Mouse (Mus musculus) CH12.LX (cell line): ENCODE results near the gene Angptl8. TPM values are rescaled to one million over a fixed set of nuclear protein-coding genes. Genes with fewer than 3 reads are reported as not detected.

Experiments
- DNase-seq: peaks from one replicate; pipeline ENCODE4 v3.0.0-alpha.2; 2013; ENCODE audit errors: extremely low read depth
- H3K27ac ChIP-seq: 2 replicates; pipeline ENCODE4 v1.5.1; 2012; ENCODE audit warnings: low read depth, mild to moderate bottlenecking, control low read depth, moderate library complexity; ENCODE audit not compliant: insufficient read depth
- H3K27me3 ChIP-seq: replicated peaks from 2 replicates; pipeline ENCODE3; 2012; ENCODE audit warnings: inconsistent platforms
- H3K36me3 ChIP-seq, 2 experiments: replicated peaks in 1 of 2; 2 replicates each; pipeline versions ENCODE3 to v1.6.1; 2012; ENCODE audit warnings: inconsistent platforms in 1 of 2, low read length in 1 of 2, mild to moderate bottlenecking in 1 of 2, mixed read lengths in 1 of 2, moderate library complexity in 1 of 2; ENCODE audit not compliant: control insufficient read depth in 1 of 2, insufficient read depth in 1 of 2
- H3K4me1 ChIP-seq, 2 experiments: 2 replicates each; pipeline ENCODE4 v1.6.1; 2012; ENCODE audit warnings: inconsistent platforms in 1 of 2, moderate library complexity in 1 of 2; ENCODE audit not compliant: insufficient read depth in 2 of 2, control insufficient read depth in 1 of 2
- H3K4me2 ChIP-seq: 2 replicates; pipeline ENCODE4 v1.6.1; 2012; ENCODE audit warnings: low read depth, mild to moderate bottlenecking, control low read depth; ENCODE audit not compliant: poor library complexity, insufficient read depth, severe bottlenecking
- H3K4me3 ChIP-seq, 3 experiments: fragments of 150-350 bp in 1 of 3; sonication (generic) in 1 of 3; replicated peaks in 1 of 3; 2 replicates each; pipeline versions ENCODE3 to v1.5.1; 2011 to 2012; ENCODE audit warnings: low read depth in 2 of 3, low read length in 2 of 3, mild to moderate bottlenecking in 2 of 3, moderate library complexity in 2 of 3, control low read depth in 1 of 3, improper control_type of control experiment in 1 of 3, inconsistent platforms in 1 of 3, mixed read lengths in 1 of 3; ENCODE audit not compliant: poor library complexity in 1 of 3
- H3K79me2 ChIP-seq: replicated peaks from 2 replicates; pipeline ENCODE4 v1.6.1; 2012; ENCODE audit warnings: mild to moderate bottlenecking, moderate library complexity; ENCODE audit not compliant: control insufficient read depth, poor library complexity, insufficient read depth, severe bottlenecking; ENCODE audit errors: extremely low read depth
- H3K9ac ChIP-seq: 2 replicates; pipeline ENCODE4 v1.6.1; 2012; ENCODE audit warnings: low read depth, mild to moderate bottlenecking, control low read depth, moderate library complexity; ENCODE audit not compliant: insufficient read depth
- H3K9me3 ChIP-seq: replicated peaks from 2 replicates; pipeline ENCODE3; 2012; ENCODE audit warnings: low read length, inconsistent platforms, mixed read lengths
- BHLHE40 ChIP-seq: IDR thresholded peaks from 2 replicates; pipeline ENCODE4 v1.6.1; 2011; ENCODE audit warnings: mild to moderate bottlenecking, low read depth, low read length, improper control_type of control experiment
- CHD1 ChIP-seq: IDR thresholded peaks from 2 replicates; pipeline ENCODE4 v1.6.1; 2012; ENCODE audit warnings: low read depth, low read length, improper control_type of control experiment, inconsistent platforms
- E2F4 ChIP-seq: IDR thresholded peaks from 2 replicates; pipeline ENCODE4 v1.6.1; 2011; ENCODE audit warnings: low read depth, low read length, improper control_type of control experiment; ENCODE audit not compliant: insufficient replicate concordance
- EP300 ChIP-seq: IDR thresholded peaks from 2 replicates; pipeline ENCODE4 v1.6.1; 2011; ENCODE audit warnings: low read length, improper control_type of control experiment
- ETS1 ChIP-seq: conservative IDR thresholded peaks from 2 replicates; pipeline ENCODE4 v1.6.1; 2012; ENCODE audit warnings: low read depth, mild to moderate bottlenecking, inconsistent platforms, low read length, improper control_type of control experiment, moderate library complexity
- GABPA ChIP-seq: IDR thresholded peaks from 2 replicates; pipeline ENCODE4 v1.6.1; 2012; ENCODE audit warnings: low read depth, low read length, improper control_type of control experiment, inconsistent platforms; ENCODE audit not compliant: insufficient replicate concordance
- HCFC1 ChIP-seq: IDR thresholded peaks from 2 replicates; pipeline ENCODE4 v1.6.1; 2012; ENCODE audit warnings: low read depth, mild to moderate bottlenecking, inconsistent platforms, low read length, improper control_type of control experiment
- IRF4 ChIP-seq: IDR thresholded peaks from 2 replicates; pipeline ENCODE4 v1.6.1; 2014; ENCODE audit warnings: low read depth, mild to moderate bottlenecking, inconsistent platforms, low read length, improper control_type of control experiment
- JUND ChIP-seq: conservative IDR thresholded peaks from 2 replicates; pipeline ENCODE4 v1.6.1; 2011; ENCODE audit warnings: low read depth, low read length, improper control_type of control experiment
- MAFK ChIP-seq: IDR thresholded peaks from 2 replicates; pipeline ENCODE4 v1.6.1; 2011; ENCODE audit warnings: low read length, improper control_type of control experiment; ENCODE audit not compliant: insufficient replicate concordance
- MAX ChIP-seq: IDR thresholded peaks from 2 replicates; pipeline ENCODE4 v1.6.1; 2011; ENCODE audit warnings: low read length, improper control_type of control experiment
- MEF2A ChIP-seq: IDR thresholded peaks from 2 replicates; pipeline ENCODE4 v1.6.1; 2014; ENCODE audit warnings: low read depth, mild to moderate bottlenecking, inconsistent platforms, low read length, improper control_type of control experiment, borderline replicate concordance
- MYC ChIP-seq: IDR thresholded peaks from 2 replicates; pipeline ENCODE4 v1.6.1; 2011; ENCODE audit warnings: low read depth, mild to moderate bottlenecking, improper control_type of control experiment, low read length
- NELFE ChIP-seq: IDR thresholded peaks from 2 replicates; pipeline ENCODE4 v1.6.1; 2011; ENCODE audit warnings: low read depth, low read length, improper control_type of control experiment
- NRF1 ChIP-seq: IDR thresholded peaks from 2 replicates; pipeline ENCODE4 v1.6.1; 2014; ENCODE audit warnings: low read depth, mild to moderate bottlenecking, inconsistent platforms, low read length, improper control_type of control experiment, moderate library complexity
- PAX5 ChIP-seq: IDR thresholded peaks from 2 replicates; pipeline ENCODE4 v1.6.1; 2012; ENCODE audit warnings: low read length, inconsistent platforms, mixed read lengths
- POLR2A ChIP-seq: IDR thresholded peaks from 2 replicates; pipeline ENCODE4 v1.6.1; 2011; ENCODE audit warnings: low read depth, mild to moderate bottlenecking, improper control_type of control experiment, low read length
- RCOR1 ChIP-seq: conservative IDR thresholded peaks from 2 replicates; pipeline ENCODE4 v1.6.1; 2012; ENCODE audit warnings: low read depth, mild to moderate bottlenecking, inconsistent platforms, low read length, improper control_type of control experiment
- SIN3A ChIP-seq: IDR thresholded peaks from 2 replicates; pipeline ENCODE4 v1.6.1; 2012; ENCODE audit warnings: low read length, improper control_type of control experiment, inconsistent platforms
- TBP ChIP-seq: conservative IDR thresholded peaks from 2 replicates; pipeline ENCODE4 v1.6.1; 2011; ENCODE audit warnings: low read depth, low read length, improper control_type of control experiment
- UBTF ChIP-seq: IDR thresholded peaks from 2 replicates; pipeline ENCODE4 v1.6.1; 2012; ENCODE audit warnings: low read depth, mild to moderate bottlenecking, inconsistent platforms, low read length, improper control_type of control experiment, moderate library complexity
- USF1 ChIP-seq: IDR thresholded peaks from 2 replicates; pipeline ENCODE4 v1.6.1; 2014; ENCODE audit warnings: low read depth, mild to moderate bottlenecking, inconsistent platforms, low read length, improper control_type of control experiment
- ZKSCAN1 ChIP-seq: IDR thresholded peaks from 2 replicates; pipeline ENCODE4 v1.6.1; 2012; ENCODE audit warnings: low read depth, inconsistent platforms, low read length, improper control_type of control experiment, borderline replicate concordance
- ZMIZ1 ChIP-seq: IDR thresholded peaks from 2 replicates; pipeline ENCODE4 v1.6.1; 2012; ENCODE audit warnings: low read depth, mild to moderate bottlenecking, inconsistent platforms, low read length, improper control_type of control experiment
- ZNF384 ChIP-seq: IDR thresholded peaks from 2 replicates; pipeline ENCODE4 v1.6.1; 2012; ENCODE audit warnings: low read depth, low read length, improper control_type of control experiment, inconsistent platforms
- dilution Hi-C: fragments of 300-500 bp; cut with MboI; formaldehyde crosslinking; loops from 2 replicates; pipeline ENCODE4 v1.14.3; 2020; ENCODE audit warnings: low sequenced_read_pairs; ENCODE audit not compliant: extremely low pct_unique_long_range_greater_than_20kb, extremely low pct_ligation_motif_present
- in situ Hi-C: fragments of 300-500 bp; cut with MboI; formaldehyde crosslinking; loops from 3 replicates; pipeline ENCODE4 v1.14.3; 2019; ENCODE audit warnings: low sequenced_read_pairs, low pct_ligation_motif_present, low pct_unique_long_range_greater_than_20kb, mixed read lengths
- polyA plus RNA-seq: library from polyadenylated mRNA; unstranded; fragments of >175 nt; gene quantifications from 2 replicates; pipeline ENCODE4 v1.2.1, GENCODE M21; 2012; ENCODE audit warnings: low read depth; ENCODE audit not compliant: insufficient read length
- total RNA-seq, 2 experiments: library from RNA; depleted of rRNA; stranded (reverse); fragments of 300-350 nt in 1 of 2; fragments of >200 nt in 1 of 2; gene quantifications; 2 replicates each; pipeline ENCODE4 v1.2.3; 2012 to 2014

Gene Angptl8
- total and polyA plus RNA-seq, 3 experiments: not detected

DNA sequence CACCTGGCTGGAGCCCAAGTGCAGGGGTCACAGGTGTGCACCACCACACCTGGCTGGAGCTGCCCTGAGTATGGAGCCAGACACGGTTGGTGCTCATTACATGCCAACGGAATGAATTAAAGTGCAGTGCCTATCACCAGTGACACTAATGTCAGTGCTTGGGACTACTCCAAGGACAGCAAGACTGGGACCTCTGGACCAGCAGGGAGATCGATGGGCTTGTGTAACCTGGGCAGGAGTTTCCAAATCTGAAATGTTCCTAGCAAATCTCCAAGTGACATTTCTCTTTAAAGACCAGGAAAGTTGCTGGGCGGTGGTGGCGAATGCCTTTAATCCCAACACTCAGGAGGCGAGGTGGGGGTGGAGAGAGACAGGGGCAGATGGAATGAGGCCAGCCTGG lies 12.6 kb upstream of the Angptl8 start:
- no peak overlapping the region for H3K4me2 ChIP-seq
- peaks cover 0 to 1% of the 10 kb centered on the region in 2 experiments for H3K36me3 ChIP-seq
- no peak overlapping the region for H3K9ac ChIP-seq
- no peak for DNase-seq
- H3K27ac ChIP-seq: no peak overlapping the region
- H3K4me1 ChIP-seq: 0 out of 4 replicates have a peak, but pooled peaks cover 0 to 3% of the 10 kb centered on the region in 2 experiments
- in situ Hi-C loops (no loop called here), dilution Hi-C loops (no loop called here)
- H3K79me2 ChIP-seq: no peaks in the 10 kb centered on the region
- H3K4me3 ChIP-seq: no peak overlapping the region
- TF ChIP-seq USF1: no peak
- no peak for TF ChIP-seq RCOR1
- no peak for TF ChIP-seq NRF1
- TF ChIP-seq BHLHE40: no peak
- no peak for TF ChIP-seq UBTF
- TF ChIP-seq ZKSCAN1: no peak
- no peak for TF ChIP-seq ZNF384
- TF ChIP-seq POLR2A: no peak
- no peak for TF ChIP-seq JUND
- TF ChIP-seq MAFK: no peak
- no peak for TF ChIP-seq NELFE
- no peak for TF ChIP-seq ETS1
- no peak for TF ChIP-seq TBP
- no peak for TF ChIP-seq GABPA
- TF ChIP-seq ZMIZ1: no peak
- TF ChIP-seq SIN3A: no peak
- TF ChIP-seq MYC: no peak
- H3K27me3 ChIP-seq: no peaks in the 10 kb centered on the region
- H3K9me3 ChIP-seq: no peaks in the 10 kb centered on the region

GRCm38 (mm10) chr9:21823957-21824356 lies 11.4 kb upstream of the Angptl8 start:
- DNase-seq: no peak
- dilution Hi-C loops: no loop called here
- no peak overlapping the region for H3K9ac ChIP-seq
- no peak overlapping the region for H3K4me3 ChIP-seq
- H3K27ac ChIP-seq: no peak overlapping the region
- TF ChIP-seq EP300: no peak
- TF ChIP-seq IRF4: no peak
- no peak for TF ChIP-seq ZMIZ1
- no peak for TF ChIP-seq POLR2A
- no peak for TF ChIP-seq SIN3A
- TF ChIP-seq HCFC1: no peak
- no peak for TF ChIP-seq MEF2A
- TF ChIP-seq PAX5: no peak
- no peak for TF ChIP-seq RCOR1
- no peak for TF ChIP-seq MAX
- TF ChIP-seq NRF1: no peak
- no peak for TF ChIP-seq JUND
- TF ChIP-seq NELFE: no peak
- no peak for TF ChIP-seq GABPA
- TF ChIP-seq UBTF: no peak
- no peak for TF ChIP-seq USF1
- TF ChIP-seq ETS1: no peak
- TF ChIP-seq TBP: no peak
- no peak for TF ChIP-seq E2F4
- no peak for TF ChIP-seq CHD1
- H3K79me2 ChIP-seq: no peaks in the 10 kb centered on the region
- H3K4me2 ChIP-seq: no peak overlapping the region
- H3K36me3 ChIP-seq: peaks cover 0 to 1% of the 10 kb centered on the region in 2 experiments
- H3K9me3 ChIP-seq: no peaks in the 10 kb centered on the region
- H3K27me3 ChIP-seq: no peaks in the 10 kb centered on the region
- in situ Hi-C loops: no loop called here
- H3K4me1 ChIP-seq: 0 out of 4 replicates have a peak, but pooled peaks cover 0 to 3% of the 10 kb centered on the region in 2 experiments
